Mouse (Mus musculus): Measurements from ENCODE around the gene Srgn. TPM values are rescaled to one million over a fixed set of nuclear protein-coding genes. Genes with fewer than 3 reads are reported as not detected.

The Srgn gene
- polyA plus RNA-seq (2015; fragmentation: Nextera tagmentation; extraction: Ambion mirVana), result 63.9 and 79.3 TPM in 2 replicates

DNA sequence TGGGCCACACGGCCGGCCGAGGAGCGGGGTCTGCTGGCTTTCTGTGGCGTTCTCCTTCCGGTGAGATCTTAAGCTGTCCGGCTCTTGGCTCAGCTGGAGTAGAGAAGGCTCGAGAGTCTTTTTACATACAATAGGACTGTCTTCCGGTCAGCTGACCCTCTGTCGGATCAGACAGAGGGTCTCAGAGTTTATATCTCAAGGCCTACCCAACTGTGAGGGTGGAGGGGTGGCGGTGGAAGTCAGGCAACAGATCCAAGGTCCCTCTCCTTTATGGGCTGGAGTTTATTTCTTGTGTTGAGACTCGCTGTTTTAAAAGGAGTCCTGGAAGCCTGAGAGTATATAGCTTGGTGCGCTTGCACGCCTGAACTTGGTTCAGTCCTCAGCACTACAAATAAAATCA lies at the start of gene Srgn:
Srgn (minus strand) TSS at position 101 of the 400 bp plus-strand sequence.

GRCm38 (mm10) chr10:62486618-62487415 lies 40.4 kb downstream of the Srgn start, which contains the start of gene Vps26a:
Vps26a (minus strand) TSS chr10:62486805.

GRCm38 (mm10) chr10:62449364-62450279 lies 77.6 kb downstream of the Srgn start, which contains the start of the genes 4930507D05Rik and Supv3l1:
4930507D05Rik (plus strand) TSS chr10:62449489.
Supv3l1 (minus strand) TSS chr10:62449738.

Other genes starting within 250 kb of the Srgn start
- gene Hk1, start 147.5 kb downstream of the Srgn start, polyA plus RNA-seq (2015; fragmentation: Nextera tagmentation; extraction: Ambion mirVana), result 10.8 and 12.1 TPM in 2 replicates
- gene Hkdc1, start 105.0 kb downstream of the Srgn start, polyA plus RNA-seq (2015; fragmentation: Nextera tagmentation; extraction: Ambion mirVana), result 0.09 TPM in 1 of 2 replicates, not detected in the other
- 0.32 and 0.38 TPM in 2 replicates for gene 4930507D05Rik, start 78.0 kb downstream of the Srgn start, polyA plus RNA-seq (2015; fragmentation: Nextera tagmentation; extraction: Ambion mirVana)
- gene Supv3l1, start 77.7 kb downstream of the Srgn start, polyA plus RNA-seq (2015; fragmentation: Nextera tagmentation; extraction: Ambion mirVana), result 17.5 and 18.9 TPM in 2 replicates
- gene Vps26a, start 40.6 kb downstream of the Srgn start, polyA plus RNA-seq (2015; fragmentation: Nextera tagmentation; extraction: Ambion mirVana), result 41.0 and 46.3 TPM in 2 replicates
- 21.1 and 24.8 TPM in 2 replicates for gene Kif1bp, start 51.0 kb upstream of the Srgn start, polyA plus RNA-seq (2015; fragmentation: Nextera tagmentation; extraction: Ambion mirVana)
- gene Ddx21, start 74.8 kb upstream of the Srgn start, polyA plus RNA-seq (2015; fragmentation: Nextera tagmentation; extraction: Ambion mirVana), result 7.9 and 8.7 TPM in 2 replicates
- gene Ddx50, start 123.8 kb upstream of the Srgn start, polyA plus RNA-seq (2015; fragmentation: Nextera tagmentation; extraction: Ambion mirVana), result 73.4 and 82.1 TPM in 2 replicates
- gene Stox1, start 198.7 kb upstream of the Srgn start, polyA plus RNA-seq (2015; fragmentation: Nextera tagmentation; extraction: Ambion mirVana), result 0.50 and 0.54 TPM in 2 replicates